Mouse (Mus musculus) heart, embryonic 13.5 days (tissue): ENCODE data around the gene Dcst2. TPM values are rescaled to one million over a fixed set of nuclear protein-coding genes. Genes with fewer than 3 reads are reported as not detected.

Source experiments
- ATAC-seq: fragments of 200-750 bp; cut with Nextera tagmentation; 2 replicates; pipeline ENCODE4 v1.8.0; 2017; ENCODE audit warnings: moderate TSS enrichment; ENCODE audit not compliant: insufficient number of reproducible peaks, low FRiP score, low TSS enrichment; ENCODE audit errors: extremely low read depth
- H3K27ac ChIP-seq: fragments of 300-500 bp; sonication (generic); replicated peaks from 2 replicates; pipeline ENCODE4 v1.5.1; 2015; ENCODE audit warnings: moderate library complexity, mild to moderate bottlenecking, inconsistent platforms
- H3K27me3 ChIP-seq: fragments of 300-500 bp; sonication (generic); replicated peaks from 2 replicates; pipeline ENCODE4 v1.6.1; 2015; ENCODE audit warnings: mild to moderate bottlenecking, inconsistent platforms
- H3K36me3 ChIP-seq: fragments of 300-500 bp; sonication (generic); 2 replicates; pipeline ENCODE4 v1.6.1; 2015; ENCODE audit warnings: mild to moderate bottlenecking, inconsistent platforms
- H3K4me1 ChIP-seq: fragments of 300-500 bp; sonication (generic); 2 replicates; pipeline ENCODE4 v1.6.1; 2015; ENCODE audit warnings: inconsistent platforms
- H3K4me2 ChIP-seq: fragments of 300-500 bp; sonication (generic); 2 replicates; pipeline ENCODE4 v1.6.1; 2015; ENCODE audit warnings: inconsistent platforms, mild to moderate bottlenecking, moderate library complexity
- H3K4me3 ChIP-seq: fragments of 300-500 bp; sonication (generic); 2 replicates; pipeline ENCODE4 v1.5.1; 2015; ENCODE audit warnings: moderate library complexity, mild to moderate bottlenecking, inconsistent platforms
- H3K9ac ChIP-seq: fragments of 300-500 bp; sonication (generic); 2 replicates; pipeline ENCODE4 v1.6.1; 2015; ENCODE audit warnings: inconsistent platforms, mild to moderate bottlenecking, moderate library complexity
- H3K9me3 ChIP-seq: fragments of 300-500 bp; sonication (generic); 2 replicates; pipeline ENCODE4 v1.6.1; 2016; ENCODE audit warnings: inconsistent platforms
- WGBS: fragments of 180-500 bp; shearing (Covaris S2); methylation state at CpG from one replicate; pipeline ENCODE4 v1.1.7; 2015; ENCODE audit warnings: mixed read lengths; 5-methylcytosine and 5-hydroxymethylcytosine counted together
- polyA plus RNA-seq: library from polyadenylated mRNA; unstranded; fragments of >200 nt; fragmentation: Nextera tagmentation; extraction: Ambion mirVana; gene quantifications from 2 replicates; pipeline ENCODE4 v1.2.1, GENCODE M21; 2015

Gene Dcst2
- polyA plus RNA-seq, 1 experiment from 2014 or later, result not detected

DNA sequence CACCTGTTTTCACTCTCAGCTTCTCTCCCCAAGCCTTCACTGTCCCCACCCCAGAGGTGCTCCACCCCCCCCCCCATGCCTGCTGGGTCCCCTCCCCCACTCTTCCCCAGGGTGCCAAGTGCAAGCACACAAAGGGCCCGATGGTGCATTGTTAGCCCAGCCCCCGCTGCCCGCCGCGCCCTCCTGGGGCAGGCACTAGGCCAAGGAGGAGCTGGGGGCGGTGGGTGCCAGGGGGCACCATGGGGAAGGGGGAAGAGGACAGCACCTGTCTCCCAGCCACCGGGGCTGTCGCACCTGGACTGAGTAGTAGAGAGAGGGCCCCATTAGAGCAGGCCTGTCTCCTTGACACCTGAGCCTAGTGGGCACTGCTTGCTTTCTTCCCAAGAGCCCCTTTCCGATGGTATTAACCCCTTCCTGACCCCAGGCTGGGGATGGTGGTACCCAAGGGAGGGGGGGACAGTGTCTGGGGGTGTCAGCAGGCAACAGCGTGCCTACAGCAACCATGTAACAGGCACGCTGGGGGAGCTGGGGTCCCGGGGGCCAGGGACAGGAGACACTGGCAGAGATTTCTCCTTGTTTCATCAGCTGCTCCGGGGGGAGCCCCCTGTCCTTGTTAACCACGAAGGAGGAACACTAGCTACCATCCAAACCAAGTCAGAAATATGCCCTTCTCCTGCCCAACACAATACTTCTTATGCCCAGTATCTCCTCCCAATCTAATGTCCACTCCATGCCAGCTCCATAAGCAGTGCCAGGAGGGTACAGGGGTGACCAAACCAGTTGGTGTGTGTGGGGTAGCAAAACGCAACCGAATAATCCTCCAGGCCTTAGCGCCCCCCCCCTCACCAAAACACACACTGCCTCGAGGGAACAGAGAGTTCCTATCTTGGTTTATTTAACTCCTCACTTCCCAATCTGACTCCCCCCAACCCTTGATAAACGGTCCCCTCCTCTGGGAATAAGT is 29.2 kb downstream of the Dcst2 start:
- no peak for ATAC-seq

GRCm38 (mm10) chr3:89391663-89392511 is 30.1 kb downstream of the Dcst2 start:
- Histone ChIP-seq H3K27ac (peak overlapping the region; percentile 77), H3K4me3 (peak overlapping the region; percentile 76), H3K27me3 (no peaks in the 10 kb centered on the region), H3K4me1 (peaks cover 59% of the 10 kb centered on the region), H3K4me2 (peak overlapping the region; percentile 97), H3K9ac (peak overlapping the region; percentile 92), H3K36me3 (no peaks in the 10 kb centered on the region), H3K9me3 (no peaks in the 10 kb centered on the region)
- no peak for ATAC-seq
- 1% methylated on average over 53 of the region's 56 CpGs for WGBS

More for the DNA sequence above, 29.2 kb downstream of the Dcst2 start:
- Histone ChIP-seq H3K27ac (peak overlapping the region; percentile 77), H3K4me1 (peaks cover 56% of the 10 kb centered on the region), H3K36me3 (no peaks in the 10 kb centered on the region), H3K27me3 (no peaks in the 10 kb centered on the region), H3K4me3 (peak overlapping the region; percentile 76), H3K4me2 (peak overlapping the region; percentile 97), H3K9me3 (no peaks in the 10 kb centered on the region), H3K9ac (peak overlapping the region; percentile 92)
- WGBS, result 14% methylated on average over 19 of the region's 19 CpGs

DNA sequence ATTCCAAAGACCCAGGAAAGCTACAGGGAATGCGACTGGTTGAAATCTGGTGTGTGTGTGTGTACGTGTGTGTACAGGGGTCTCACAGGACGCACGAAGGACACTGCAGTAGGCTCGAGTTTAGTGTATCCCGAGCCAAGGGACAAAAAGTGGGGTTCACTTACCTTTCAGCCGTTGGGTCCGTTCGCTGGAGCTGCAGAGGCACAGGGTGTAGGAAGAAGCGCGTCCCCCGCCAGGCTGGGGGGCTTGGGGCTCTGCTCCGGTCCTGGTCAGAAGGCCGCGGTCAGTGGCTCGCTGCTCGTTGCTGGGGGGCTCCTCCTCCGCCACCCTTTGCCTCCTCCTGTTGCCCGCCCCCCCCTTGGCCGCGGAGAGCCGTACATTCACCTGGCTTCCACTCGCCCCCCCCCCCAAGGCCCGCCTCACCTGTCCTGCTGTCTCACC is 31.1 kb downstream of the Dcst2 start:
- Histone ChIP-seq H3K4me3 (peak overlapping the region; percentile 76), H3K4me1 (peaks cover 54% of the 10 kb centered on the region), H3K4me2 (peak overlapping the region; percentile 97), H3K9ac (peak overlapping the region; percentile 92), H3K9me3 (no peaks in the 10 kb centered on the region), H3K27me3 (no peaks in the 10 kb centered on the region), H3K36me3 (no peaks in the 10 kb centered on the region), H3K27ac (peak overlapping the region; percentile 77)
- ATAC-seq, result no peak
- 0% methylated on average over 21 of the region's 24 CpGs for WGBS

DNA sequence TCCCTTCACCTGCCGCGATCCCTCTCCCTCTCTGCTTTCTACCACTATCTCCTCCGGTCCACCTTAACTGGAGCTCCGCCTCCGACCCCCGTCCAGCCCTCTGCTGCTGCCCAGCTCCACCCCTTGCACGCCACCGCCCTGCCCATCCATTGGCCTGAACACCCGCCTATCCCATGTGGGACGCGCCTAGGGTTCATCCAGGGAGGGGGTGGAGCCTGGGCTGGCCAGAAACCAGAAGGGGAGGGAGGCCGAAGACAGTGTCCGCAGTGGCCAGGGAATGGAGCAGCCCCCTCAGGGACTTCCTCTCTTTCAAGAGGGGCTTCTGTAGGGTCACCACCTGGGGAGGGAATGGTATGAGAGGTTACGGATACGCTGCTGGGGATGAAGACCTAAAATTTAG is 31.8 kb downstream of the Dcst2 start:
- Histone ChIP-seq H3K36me3 (no peaks in the 10 kb centered on the region), H3K27me3 (no peaks in the 10 kb centered on the region), H3K9ac (peak overlapping the region; percentile 92), H3K4me3 (peak overlapping the region; percentile 76), H3K4me2 (peak overlapping the region; percentile 97), H3K4me1 (peaks cover 48% of the 10 kb centered on the region), H3K9me3 (no peaks in the 10 kb centered on the region), H3K27ac (peak overlapping the region; percentile 97)
- under 1% methylated on average over 15 of the region's 15 CpGs for WGBS
- ATAC-seq, result peak; percentile 91

GRCm38 (mm10) chr3:89394006-89394893 is 32.5 kb downstream of the Dcst2 start, which contains the start of gene Zbtb7b:
Gene Zbtb7b (minus strand): TSS chr3:89394776.
- under 1% methylated on average over 36 of the region's 42 CpGs for WGBS
- peaks cover 44% of the 10 kb centered on the region for H3K4me1 ChIP-seq
- peak; percentile 33 for ATAC-seq

GRCm38 (mm10) chr3:89394894-89395256 is 33.1 kb downstream of the Dcst2 start:
- peaks cover 38% of the 10 kb centered on the region for H3K4me1 ChIP-seq
- H3K27ac ChIP-seq, result peak overlapping the region; percentile 97
- H3K9ac ChIP-seq, result peak overlapping the region; percentile 87

More at GRCm38 (mm10) chr3:89394006-89394893, 32.5 kb downstream of the Dcst2 start, which contains the start of gene Zbtb7b:
- peak within 1 kb of the TSS; percentile 87 for H3K9ac ChIP-seq
- peak within 1 kb of the TSS; percentile 76 for H3K4me3 ChIP-seq
- H3K36me3 ChIP-seq, result peaks cover under 1% of the 10 kb centered on the region; the same call in 1 of the 2 replicates
- peak within 1 kb of the TSS; percentile 97 for H3K27ac ChIP-seq
- H3K9me3 ChIP-seq, result no peaks in the 10 kb centered on the region
- H3K27me3 ChIP-seq, result no peaks in the 10 kb centered on the region
- H3K4me2 ChIP-seq, result peak within 1 kb of the TSS; percentile 97

GRCm38 (mm10) chr3:89395419-89395805 is 33.6 kb downstream of the Dcst2 start:
- H3K9me3 ChIP-seq, result no peaks in the 10 kb centered on the region
- peaks cover 12% of the 10 kb centered on the region for H3K36me3 ChIP-seq
- peak overlapping the region; percentile 97 for H3K4me2 ChIP-seq
- H3K4me3 ChIP-seq, result peak overlapping the region; percentile 76
- no peaks in the 10 kb centered on the region for H3K27me3 ChIP-seq
- peaks cover 33% of the 10 kb centered on the region for H3K4me1 ChIP-seq
- ATAC-seq, result no peak
- peak overlapping the region; percentile 97 for H3K27ac ChIP-seq
- WGBS, result 3% methylated on average over 10 of the region's 10 CpGs
- H3K9ac ChIP-seq, result peak overlapping the region; percentile 87

More at GRCm38 (mm10) chr3:89394894-89395256, 33.1 kb downstream of the Dcst2 start:
- peaks cover 7% of the 10 kb centered on the region for H3K36me3 ChIP-seq
- no peaks in the 10 kb centered on the region for H3K9me3 ChIP-seq
- H3K27me3 ChIP-seq, result no peaks in the 10 kb centered on the region
- H3K4me3 ChIP-seq, result peak overlapping the region; percentile 76
- H3K4me2 ChIP-seq, result peak overlapping the region; percentile 97
- WGBS, result 1% methylated on average over 12 of the region's 12 CpGs
- peak; percentile 5; the same call in 1 of the 2 replicates for ATAC-seq

GRCm38 (mm10) chr3:89395806-89396653 is 34.3 kb downstream of the Dcst2 start:
- peaks cover 27% of the 10 kb centered on the region for H3K4me1 ChIP-seq
- no peaks in the 10 kb centered on the region for H3K27me3 ChIP-seq
- peaks cover 17% of the 10 kb centered on the region for H3K36me3 ChIP-seq
- H3K9me3 ChIP-seq, result no peaks in the 10 kb centered on the region
- ATAC-seq, result no peak
- peak overlapping the region; percentile 97 for H3K27ac ChIP-seq
- H3K9ac ChIP-seq, result peak overlapping the region; percentile 87
- WGBS, result under 1% methylated on average over 37 of the region's 44 CpGs
- H3K4me3 ChIP-seq, result peak overlapping the region; percentile 76
- H3K4me2 ChIP-seq, result peak overlapping the region; percentile 97

DNA sequence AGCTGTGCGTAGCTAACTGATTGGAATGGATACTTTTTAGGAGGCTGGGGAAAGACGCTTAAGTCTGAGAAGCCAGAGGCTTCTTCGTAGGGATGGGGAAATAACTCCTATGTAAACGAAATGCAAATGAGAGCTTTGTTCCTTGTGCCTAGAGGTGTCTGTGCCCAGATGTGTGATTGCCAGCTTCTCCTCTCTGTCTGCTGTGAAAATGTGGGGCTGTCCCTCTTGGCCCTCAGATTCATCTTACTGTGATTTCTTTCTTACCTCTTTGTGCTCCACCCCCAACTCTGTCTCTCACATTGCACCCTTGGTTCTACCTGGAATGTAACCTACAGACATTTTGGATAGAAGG is 34.9 kb downstream of the Dcst2 start:
- WGBS, result 1% methylated on average over 4 of the region's 4 CpGs
- peak overlapping the region; percentile 76 for H3K4me3 ChIP-seq
- H3K27ac ChIP-seq, result peak overlapping the region; percentile 97
- peaks cover 21% of the 10 kb centered on the region for H3K4me1 ChIP-seq
- peak overlapping the region; percentile 97 for H3K4me2 ChIP-seq
- peak overlapping the region; percentile 87 for H3K9ac ChIP-seq
- H3K9me3 ChIP-seq, result no peaks in the 10 kb centered on the region
- no peak for ATAC-seq
- H3K36me3 ChIP-seq, result peaks cover 23% of the 10 kb centered on the region
- no peaks in the 10 kb centered on the region for H3K27me3 ChIP-seq

- no peak overlapping the region for H3K27ac ChIP-seq
- ATAC-seq, result no peak
- no peak overlapping the region for H3K9ac ChIP-seq
- H3K9me3 ChIP-seq, result no peaks in the 10 kb centered on the region
- H3K4me1 ChIP-seq, result peaks cover 7% of the 10 kb centered on the region
- 85% methylated on average over 7 of the region's 7 CpGs for WGBS
- peaks cover 69% of the 10 kb centered on the region for H3K36me3 ChIP-seq
- H3K4me2 ChIP-seq, result no peak overlapping the region
- H3K4me3 ChIP-seq, result no peak overlapping the region
- no peaks in the 10 kb centered on the region for H3K27me3 ChIP-seq
These were observed 39.6 kb downstream of the Dcst2 start for GRCm38 (mm10) chr3:89401329-89401728.
